Mouse (Mus musculus) monocyte, adult 2 months (primary cell): ENCODE data around the gene Atxn7.
A peak's percentile ranks its signal among the peaks of the same experiment; 100 is the strongest.

Experiments used
- DNase-seq, 2 experiments: peaks; one replicate each; pipeline ENCODE4 v3.0.0; 2022; ENCODE audit warnings: low spot score in 2 of 2, low read depth in 1 of 2

Atxn7 gene

DNA sequence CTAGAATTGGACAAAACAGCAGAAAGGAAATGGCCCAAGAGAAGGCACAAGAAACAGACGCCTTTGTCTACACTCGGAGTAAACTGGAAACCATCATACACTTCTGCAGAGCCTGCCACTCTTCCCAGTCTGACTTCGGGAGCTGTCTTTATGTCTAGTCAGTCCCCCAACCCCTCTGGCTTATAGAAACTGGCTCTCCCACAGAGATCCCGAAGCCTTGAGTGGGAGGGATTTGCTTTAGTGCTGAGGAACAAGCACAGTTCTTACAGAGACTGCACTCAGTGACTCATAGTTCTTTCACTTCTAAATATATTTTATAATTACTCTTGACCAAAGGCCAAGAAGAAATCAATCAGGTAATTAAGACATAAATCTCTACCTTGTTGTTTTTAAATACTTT lies 149.5 kb downstream of the Atxn7 start:
- DNase-seq = no peak

DNA sequence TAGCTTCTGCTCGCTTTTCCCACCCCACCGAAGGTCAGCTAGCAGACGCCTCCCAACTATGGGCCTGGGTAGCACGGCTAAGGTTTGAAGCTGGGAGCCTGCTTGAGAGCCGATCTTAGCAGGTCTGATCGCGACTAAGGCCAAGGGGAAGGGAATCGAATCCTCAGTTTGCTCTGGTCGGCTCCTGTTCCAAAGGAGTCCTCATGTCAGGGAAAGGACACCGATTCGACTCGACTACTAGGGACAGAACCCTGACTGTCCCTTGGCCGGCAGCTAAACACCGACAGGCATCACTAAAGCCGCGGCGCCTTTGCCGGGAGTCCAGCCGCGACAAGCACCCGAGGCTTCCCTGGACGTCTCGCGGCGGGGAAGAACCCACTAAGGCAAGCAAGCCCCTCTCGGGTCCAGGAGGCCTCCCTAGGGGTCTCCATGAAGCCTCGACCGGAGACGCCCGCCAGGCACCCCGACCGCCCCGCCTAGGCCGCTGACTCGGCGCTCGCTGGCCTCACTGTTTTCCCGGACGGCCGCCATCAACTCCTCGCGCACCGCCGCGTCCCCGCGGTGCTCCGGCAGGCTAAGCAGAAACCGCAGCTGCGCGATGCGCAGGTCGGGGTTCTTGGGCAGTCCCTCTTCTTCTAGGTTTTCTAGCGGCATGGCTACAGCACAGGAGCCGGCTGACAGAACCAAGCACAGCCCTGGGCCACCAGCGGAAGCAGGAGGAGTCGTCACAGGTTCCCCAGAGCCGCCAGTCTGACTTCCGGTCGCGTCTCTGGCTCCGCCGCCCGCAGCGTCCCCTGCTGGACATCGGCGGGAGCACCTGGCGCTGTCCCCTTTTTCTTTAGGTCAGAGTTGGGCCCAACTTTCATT lies 159.2 kb downstream of the Atxn7 start, which contains the start of gene Psmd6:
TSS of gene Psmd6 (minus strand) at position 755 of the 867 bp plus-strand sequence.
- DNase-seq = peak; percentile 60 to 87
